Mouse (Mus musculus): ENCODE results near the gene Znrf2.
"Not testable (repeated sequence)": the region's sequence is repeated elsewhere in the genome, so short reads cannot be mapped to it uniquely, and the experiment has no call there.

GRCm38 (mm10) chr6:54859159-54859558, 42.4 kb downstream of the Znrf2 start:
- TF ChIP-seq NELFE (IDR thresholded peaks at IDR 0.05; ENCODE audit: low read depth, low read length); TBP (IDR thresholded peaks at IDR 0.05; ENCODE audit: low read depth, low read length); JUND (IDR thresholded peaks at IDR 0.05; ENCODE audit: low read depth, low read length); POLR2A (IDR thresholded peaks at IDR 0.05; ENCODE audit: control insufficient read depth in 1 of 2, insufficient read depth in 1 of 2, low read depth in 1 of 2, low read length in 2 of 2, poor library complexity in 1 of 2); RAD21 (IDR thresholded peaks at IDR 0.05; ENCODE audit: low read depth, low read length); GATA1 (IDR thresholded peaks at IDR 0.05; ENCODE audit: low read depth, low read length); MEF2A (IDR thresholded peaks at IDR 0.05; ENCODE audit: extremely low read depth, insufficient replicate concordance, low read depth, low read length, poor library complexity, severe bottlenecking): not testable (repeated sequence)
